Mouse (Mus musculus): ENCODE measurements around the gene Tbc1d21.

- no peak for TF ChIP-seq CTCF (IDR thresholded peaks at IDR 0.05; ENCODE audit: insufficient read depth, low read depth, low read length)
- TF ChIP-seq POLR2A (IDR thresholded peaks at IDR 0.05; ENCODE audit: insufficient read depth, low read depth, low read length) = no peak
Observed at GRCm38 (mm10) chr9:58370355-58370754, at the start of gene Tbc1d21.
